Mouse (Mus musculus) cerebral cortex, adult 2 months (tissue): ENCODE data around the gene Medag.

ENCODE experiments used
- WGBS: fragments of 180-500 bp; shearing (Covaris S2); methylation state at CpG from one replicate; pipeline ENCODE4 v1.1.7; 2018; 5-methylcytosine and 5-hydroxymethylcytosine counted together

Medag gene

DNA sequence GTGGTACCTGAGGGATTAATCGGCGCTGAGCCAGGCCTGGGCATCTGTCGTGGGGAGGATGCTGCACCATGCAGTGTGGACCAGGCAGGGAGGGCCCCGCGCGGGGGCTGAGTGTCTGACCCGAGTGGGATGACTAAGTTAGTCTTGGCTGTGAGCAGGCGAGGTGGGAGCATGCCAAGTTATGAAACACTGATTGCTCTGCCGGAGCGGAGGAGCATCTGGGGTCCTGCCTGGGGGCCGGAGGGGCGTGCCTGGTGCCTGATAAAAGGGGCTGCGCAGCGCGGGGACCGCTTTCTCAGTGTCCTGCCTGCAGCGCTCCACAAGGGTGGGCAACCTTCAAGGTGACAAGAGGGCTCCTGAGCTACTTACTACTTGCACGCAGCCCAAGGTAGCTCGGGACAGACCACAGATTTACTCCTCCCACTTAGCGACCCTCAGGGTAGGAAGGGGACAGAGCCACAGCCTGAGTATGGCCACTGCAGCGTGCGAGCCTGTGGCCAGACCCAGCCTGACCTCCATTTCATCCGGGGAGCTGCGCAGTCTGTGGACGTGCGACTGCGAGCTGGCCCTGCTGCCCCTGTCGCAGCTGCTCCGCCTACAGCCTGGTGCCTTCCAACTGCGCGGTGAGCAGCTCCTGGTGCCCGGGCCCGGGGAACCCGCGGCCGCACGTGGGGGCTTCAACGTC lies at the start of gene Medag:
Gene Medag (plus strand): TSS at position 241 of the 685 bp plus-strand sequence.
- 6% methylated on average over 38 of the region's 38 CpGs for WGBS

DNA sequence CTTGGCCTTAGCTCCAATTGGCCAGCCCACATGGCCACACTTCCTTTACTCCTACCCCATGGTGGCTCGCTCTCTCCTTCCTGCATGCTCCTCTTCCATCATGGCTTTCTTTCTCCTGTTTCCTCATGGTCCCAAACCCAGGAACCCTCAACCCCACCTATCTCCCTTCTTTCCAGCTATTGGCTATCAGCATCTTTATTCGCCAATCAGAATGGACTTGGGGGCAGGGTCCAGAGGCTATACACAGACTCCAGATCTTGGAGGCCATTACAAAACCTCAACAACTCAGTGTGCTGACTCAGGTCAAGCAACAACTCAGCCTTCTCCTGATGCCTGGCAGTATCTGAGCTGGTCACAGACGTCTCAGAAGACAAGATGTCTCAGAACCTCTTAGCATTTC lies 48.9 kb upstream of the Medag start:
- WGBS = 90% methylated on average over 3 of the region's 3 CpGs

DNA sequence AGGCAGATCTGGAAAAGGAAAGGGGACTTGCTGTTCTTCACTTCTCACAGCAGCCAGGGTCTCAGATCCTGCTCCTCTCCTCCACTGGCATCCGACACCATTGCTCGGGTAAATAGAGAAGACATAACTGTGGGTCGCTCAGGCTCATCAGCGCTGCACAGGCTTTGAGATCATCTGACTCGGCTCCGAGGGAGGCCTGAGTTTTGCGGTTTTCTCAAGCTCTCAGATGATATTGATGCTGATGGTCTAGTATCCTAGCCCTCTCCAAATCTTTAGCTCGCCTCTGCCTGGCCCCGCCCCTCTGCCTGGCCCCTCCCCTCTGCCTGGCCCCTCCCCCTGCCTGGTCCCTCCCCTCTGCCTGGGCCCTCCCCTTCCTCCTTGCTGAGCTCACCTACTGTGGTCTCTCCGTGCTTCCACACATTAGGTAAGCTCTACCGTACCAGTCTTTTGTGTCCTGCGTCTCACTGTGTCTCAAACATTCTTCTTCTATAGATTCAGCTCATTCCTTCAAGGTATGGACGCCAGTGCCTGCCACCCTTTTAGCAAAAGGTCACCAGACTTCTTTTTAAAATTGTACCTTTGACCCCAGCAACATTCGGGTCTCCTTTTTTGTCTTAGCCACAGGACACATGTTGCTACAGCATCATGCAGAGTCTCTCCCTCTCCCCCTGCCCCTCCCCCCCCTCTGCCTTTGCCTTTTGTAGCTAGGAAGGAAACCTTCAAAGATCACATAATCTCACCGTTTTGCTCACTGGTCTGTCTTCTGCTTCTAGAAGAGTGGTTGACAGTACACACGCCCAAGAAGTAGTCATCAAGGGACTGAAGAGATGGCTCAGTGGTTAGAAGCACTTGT lies 47.4 kb upstream of the Medag start:
- 72% methylated on average over 16 of the region's 16 CpGs for WGBS

DNA sequence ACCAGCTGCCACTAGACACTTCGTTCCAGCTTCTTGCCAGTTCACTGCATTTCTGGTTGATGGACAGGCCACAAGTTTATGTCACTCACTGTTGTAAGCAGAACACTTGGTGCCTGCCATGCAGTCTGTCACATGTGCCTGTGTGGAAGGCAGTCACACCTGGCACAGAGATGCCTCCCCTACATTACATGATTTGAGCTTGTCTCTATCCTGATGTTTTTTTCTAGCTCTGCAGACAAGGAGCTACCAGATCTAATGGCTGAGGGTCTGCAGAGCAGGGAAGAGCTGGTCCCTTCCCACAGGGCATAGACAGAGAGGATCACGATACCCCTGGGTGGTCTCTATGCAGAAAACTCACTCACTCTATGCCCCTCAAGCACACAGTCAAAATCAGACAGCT lies 44.5 kb upstream of the Medag start:
- WGBS = 97% methylated on average over 2 of the region's 2 CpGs

DNA sequence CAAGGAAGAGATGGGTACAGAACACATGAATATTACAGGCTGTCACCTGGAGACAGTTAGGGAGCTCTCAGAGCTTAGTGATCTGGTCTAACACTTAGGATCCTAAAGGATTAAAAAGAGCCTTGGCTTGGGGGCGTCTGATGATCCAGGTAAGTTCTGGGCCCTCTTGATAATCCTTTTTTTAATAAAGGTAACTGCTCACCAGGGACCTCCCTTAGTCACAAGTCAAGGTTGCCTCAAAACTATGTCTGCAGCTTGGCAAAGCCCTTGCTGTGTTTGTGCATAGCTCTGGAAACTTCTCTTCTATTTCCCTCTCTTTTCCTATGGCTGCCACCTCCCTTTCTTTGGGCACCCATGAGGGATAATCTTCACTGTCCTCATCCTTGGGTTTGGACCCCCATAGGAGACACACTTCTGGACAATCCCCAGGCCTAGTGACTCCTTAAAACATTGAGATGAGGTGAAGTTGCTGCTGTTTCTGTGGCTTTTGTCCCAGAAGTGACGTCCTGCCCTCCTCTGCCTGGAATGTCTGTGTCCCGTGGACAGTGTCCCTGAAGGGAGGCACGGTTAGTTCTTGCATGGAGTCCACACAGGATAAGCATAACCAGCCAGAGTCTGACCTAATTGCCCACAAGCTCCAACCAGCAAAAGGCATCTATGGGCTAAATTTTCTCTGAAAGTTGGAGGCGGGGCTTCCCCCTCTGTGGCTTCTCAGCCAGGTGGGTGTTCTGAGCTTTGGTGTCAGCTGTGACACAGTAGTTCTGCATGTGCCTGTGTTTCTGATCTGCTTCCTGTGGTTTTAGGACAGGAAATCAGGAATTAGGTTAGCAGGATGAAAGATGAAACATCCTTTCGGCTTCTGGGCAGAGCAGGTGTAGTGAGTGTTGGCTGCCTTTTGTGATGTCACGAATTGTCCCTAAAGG lies 43.7 kb upstream of the Medag start:
- 78% methylated on average over 7 of the region's 7 CpGs for WGBS

DNA sequence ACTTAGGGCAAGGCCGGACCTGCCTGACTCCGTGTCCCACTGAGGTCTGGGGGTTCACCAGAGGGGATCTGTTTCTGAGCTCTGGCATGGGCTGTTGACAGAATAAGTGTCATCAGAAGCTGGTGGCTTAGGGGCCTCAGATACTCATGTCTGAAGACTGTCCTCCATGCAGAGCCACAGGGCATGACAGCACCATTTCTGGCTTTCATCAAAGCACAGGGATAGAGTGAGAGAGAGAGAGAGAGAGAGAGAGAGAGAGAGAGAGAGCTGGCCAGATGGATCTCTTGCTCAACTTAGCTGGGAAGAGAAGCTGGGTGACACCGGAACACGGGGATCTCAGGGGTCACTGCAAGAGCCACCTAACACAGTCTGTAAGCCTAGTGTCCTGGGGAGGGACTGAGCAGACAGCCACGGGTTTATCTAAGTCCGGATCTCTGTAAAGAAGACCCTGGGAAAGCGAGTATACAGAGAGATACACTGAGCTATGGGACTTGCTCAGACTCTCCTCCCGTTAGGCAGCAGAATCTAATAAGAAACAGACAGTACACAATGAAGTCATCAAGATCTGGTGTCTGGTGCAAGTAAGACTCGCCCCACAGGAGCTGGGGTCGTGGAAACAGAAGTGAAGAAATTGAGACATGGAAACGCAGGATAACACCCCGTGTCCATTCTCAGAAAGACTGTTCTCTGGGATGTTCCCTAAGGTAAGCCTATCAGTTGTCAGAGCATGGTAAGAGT lies 42.8 kb upstream of the Medag start:
- WGBS = 73% methylated on average over 12 of the region's 12 CpGs

DNA sequence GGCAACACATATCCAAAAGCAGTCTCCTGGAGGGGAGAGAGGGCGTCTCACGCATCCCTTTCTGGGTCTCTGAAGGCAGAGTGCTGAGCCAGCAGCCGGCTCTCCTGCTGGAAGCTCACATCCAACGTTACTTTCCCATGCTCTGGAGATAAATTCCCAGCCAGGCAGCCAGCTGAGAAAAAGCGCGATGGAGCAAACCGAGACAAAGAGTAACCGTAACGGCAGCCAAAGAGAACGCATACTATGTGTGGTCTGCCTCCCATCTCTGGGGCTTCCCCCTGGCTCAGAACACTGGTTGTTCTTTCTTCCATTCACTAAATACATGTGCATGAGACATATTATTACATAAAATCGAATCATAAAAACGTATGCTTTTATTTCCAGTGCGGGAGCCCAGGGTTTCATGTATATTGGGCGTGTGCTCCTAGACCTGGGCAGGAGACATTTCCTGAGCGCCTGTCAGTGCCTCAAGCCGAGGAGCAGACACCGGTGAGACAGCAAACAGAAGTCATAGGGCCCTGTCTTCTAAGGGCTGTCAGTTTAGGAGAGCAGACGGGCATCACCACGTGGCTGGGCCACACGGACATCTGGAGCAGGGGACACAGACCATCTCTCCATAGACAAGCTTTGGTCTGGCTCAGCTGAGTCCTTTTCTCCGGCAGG lies 42.0 kb upstream of the Medag start:
- WGBS = 68% methylated on average over 21 of the region's 21 CpGs

DNA sequence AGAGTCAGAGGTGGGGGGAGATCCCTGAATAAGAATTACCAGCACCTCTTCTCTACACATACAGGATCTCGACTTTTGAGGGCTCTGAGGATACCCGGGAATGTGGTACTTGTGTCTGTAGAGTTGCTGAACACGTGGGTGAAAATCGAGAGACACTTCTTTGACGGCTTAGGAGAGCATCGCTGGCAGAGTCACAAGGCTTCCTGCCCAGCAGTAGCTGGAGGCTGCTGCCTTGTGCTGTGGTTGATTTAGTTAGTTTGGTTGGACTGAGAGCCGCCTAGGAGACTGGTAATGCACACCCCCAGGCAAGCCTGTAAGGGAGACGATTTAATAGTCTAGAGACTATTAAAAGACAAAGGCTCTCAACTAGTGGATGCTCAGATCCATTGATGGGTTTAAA lies 39.5 kb upstream of the Medag start:
- 48% methylated on average over 8 of the region's 8 CpGs for WGBS

DNA sequence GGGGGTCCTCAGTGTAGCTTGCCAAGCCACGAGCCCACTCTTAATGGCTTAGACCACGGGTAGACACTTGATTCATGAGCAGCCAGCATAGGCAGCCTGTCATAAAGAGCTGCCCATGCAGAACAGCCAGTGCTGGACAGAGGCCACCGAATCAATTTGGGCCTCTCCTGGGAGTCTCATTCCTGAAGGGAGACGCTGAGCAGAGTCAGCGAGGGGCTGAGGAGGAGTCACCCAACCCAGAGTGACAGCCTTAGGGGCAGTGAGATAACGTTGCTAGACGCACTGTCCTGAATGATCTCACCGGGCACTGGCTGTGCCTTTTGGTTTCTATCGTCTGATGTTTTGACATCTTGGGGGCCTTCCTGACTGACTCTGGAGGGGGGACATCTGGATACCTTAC lies 38.3 kb upstream of the Medag start:
- 48% methylated on average over 9 of the region's 9 CpGs for WGBS

DNA sequence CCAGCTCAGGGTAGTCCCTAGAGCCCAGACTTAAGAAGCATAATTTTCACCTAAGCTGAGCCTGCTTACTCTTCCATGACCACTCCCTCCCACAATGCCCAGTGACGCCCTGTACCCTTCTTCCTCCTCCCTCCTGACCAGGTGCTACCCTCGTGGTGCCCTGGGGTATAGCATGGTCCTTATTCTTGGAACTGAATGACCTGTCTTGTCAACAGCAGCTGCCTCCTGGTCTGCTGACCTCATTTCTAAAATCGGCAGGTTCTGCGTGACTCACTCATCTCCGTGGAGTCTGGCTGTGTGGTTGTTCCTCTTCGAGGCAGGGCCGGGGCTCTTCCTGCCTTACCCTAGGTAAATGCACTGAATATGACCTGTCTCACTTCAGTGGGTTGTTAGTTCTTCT lies 37.5 kb upstream of the Medag start:
- WGBS = 38% methylated on average over 7 of the region's 7 CpGs

DNA sequence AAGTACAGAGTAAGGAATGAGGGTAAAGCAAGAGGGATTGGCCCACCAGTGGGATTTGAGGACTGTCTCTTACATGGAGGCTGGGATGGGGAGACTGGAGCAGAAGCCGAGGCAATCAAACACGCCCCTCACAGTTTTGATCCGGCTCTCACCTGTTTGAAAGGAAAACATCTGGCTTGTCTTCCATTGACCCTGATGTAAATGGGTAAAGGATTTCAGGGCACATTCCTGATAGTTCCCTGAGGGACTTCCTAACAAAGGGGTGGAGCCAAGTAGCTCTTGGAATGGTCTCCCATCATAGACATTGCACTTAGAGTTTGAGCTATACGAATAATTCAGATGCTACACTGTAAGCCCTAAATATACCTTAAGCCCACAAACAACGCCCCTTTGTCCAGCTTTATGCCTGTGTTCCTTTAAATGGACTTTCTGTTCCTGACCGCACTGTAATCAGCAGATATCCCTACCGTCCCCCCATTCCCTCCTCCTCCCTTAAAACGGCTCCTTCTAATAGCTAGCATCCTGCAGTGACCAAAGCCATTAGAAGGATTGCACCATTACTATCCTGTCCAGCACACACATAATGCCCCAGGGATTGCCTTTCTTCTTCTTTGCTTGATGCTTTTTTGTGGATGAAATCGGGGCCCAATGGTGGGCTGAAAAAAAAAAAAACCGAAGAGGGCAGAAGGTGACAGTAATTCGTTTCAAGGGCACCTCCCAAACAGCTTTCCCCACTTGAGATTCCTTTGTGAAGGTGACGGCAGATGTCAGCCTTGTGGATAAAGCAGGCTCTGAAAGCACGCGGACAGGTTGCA lies 36.3 kb upstream of the Medag start:
- WGBS = 47% methylated on average over 14 of the region's 14 CpGs

DNA sequence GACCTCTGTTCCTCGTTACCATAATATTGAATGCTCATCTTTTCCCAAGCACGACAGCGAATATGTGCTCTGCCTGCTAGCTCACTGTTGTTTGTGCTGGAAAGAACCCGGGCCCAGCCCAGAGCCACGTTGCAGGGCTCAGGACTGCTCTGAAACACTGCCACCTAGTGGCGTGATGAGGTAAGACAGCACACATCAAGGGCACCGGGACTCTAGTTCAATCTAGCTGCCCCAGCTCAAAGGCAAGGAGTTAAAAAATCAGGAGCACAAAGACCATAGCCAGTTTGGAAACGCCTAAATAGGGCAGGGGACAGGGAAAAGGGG lies 35.7 kb upstream of the Medag start:
- 0% methylated on average over 8 of the region's 8 CpGs for WGBS

DNA sequence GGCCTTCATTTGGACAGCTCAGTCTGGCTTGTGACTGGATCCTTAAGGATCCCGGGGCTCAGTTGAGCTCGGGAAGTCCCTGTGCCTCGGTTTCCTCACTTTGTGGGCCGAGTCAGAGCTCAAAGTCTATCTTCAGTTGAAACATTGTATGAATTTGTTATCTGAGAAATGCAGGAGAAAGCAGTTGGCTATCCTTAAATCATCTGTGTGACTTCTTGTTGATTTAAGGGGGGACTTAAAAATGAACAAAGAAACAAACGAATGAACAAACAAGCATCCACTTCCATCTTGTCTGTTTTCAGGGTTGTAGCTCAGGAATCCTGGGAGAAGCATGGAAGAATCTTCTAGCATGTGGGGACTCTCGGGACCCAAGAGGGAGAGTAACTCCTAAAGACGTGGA lies 35.2 kb upstream of the Medag start:
- 83% methylated on average over 7 of the region's 7 CpGs for WGBS

DNA sequence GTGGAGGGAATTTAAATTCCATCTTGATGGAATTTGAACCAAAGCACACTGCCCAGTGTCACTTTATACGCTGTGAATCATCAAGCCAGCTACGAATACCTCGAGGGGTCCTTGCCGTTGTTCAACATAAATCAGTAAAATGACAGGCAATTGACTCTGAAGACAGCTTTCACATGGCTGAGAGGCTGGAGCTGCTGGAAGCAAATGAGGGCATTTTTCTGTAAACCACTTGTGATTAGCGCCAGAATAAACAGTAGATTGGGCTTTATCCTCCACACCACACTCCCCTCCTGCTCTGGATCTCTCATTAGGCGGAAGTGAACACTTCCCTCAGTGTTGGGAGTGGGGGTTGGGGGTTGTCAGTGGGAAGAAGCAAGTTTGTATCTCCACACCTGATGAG lies 34.3 kb upstream of the Medag start:
- 60% methylated on average over 6 of the region's 6 CpGs for WGBS

DNA sequence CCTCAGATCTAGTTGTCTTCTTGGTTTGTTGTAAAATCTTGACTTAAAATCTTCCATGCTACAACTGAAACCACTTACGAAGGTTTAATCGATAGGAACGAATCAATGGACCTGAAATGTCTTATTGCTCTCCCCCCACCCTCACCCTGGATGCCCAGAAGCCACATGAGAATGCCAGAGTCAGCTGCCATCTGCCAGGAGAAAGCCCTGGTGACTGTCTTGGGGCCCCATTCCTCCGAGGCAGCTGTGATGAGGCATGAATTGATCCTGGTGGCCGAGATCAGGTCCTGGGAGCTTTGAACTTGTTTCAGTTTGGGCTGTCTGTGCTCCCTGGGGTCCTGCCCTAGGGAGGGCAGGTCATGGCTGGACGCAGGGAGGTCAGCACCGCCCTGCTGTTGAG lies 33.0 kb upstream of the Medag start:
- 86% methylated on average over 7 of the region's 7 CpGs for WGBS

DNA sequence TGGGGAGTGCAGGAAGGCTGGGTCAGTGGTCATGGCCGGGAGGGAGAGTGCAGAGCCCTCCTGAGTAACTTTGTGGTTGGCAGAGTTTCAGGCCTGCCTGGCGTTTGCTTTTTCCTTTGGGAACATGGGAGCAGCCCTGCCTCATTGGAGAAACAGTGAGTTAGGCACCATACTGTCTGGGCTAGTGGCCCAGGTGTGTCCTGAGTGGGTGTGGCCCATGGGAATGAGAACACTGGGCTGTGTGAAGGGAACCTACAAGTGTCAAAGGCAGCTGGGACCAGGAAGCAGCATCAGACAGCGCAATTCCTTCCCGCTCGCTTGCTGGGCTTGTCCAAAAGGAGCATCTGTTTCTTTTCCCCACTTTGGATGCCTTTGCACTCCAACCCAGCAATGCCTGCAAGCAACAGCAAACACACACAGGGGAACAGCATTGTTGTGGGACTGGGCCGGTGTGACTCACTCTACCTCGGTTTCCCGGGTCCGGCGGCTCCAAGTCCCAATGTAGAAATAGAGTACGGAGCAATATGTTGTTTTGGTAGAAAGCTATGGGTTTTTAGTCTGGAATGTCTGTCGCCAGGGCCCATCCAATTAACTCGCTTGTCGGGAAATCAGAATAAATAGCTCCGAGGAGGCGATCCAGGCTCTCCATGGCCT lies 32.3 kb upstream of the Medag start:
- WGBS = 58% methylated on average over 16 of the region's 16 CpGs

DNA sequence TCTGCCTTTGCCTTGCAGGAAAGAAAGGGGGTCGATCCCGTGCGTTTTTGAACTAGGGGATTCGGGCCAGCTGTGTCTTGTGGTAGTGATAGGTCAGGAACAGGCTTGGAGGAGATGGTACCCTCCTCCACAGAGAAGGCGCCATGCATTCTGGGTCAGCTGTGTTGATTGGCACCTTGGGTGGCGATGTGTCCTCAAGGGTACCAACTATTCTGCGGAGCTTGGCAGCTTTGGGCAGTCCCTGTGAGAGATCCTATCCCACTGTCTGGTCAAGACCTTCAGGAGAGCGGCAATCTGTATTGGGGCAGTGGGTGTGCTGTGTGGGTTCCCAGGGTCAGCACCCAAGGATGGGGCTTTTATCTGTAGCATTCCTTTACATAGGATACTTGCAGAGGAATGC lies 31.7 kb upstream of the Medag start:
- WGBS = 70% methylated on average over 8 of the region's 8 CpGs

DNA sequence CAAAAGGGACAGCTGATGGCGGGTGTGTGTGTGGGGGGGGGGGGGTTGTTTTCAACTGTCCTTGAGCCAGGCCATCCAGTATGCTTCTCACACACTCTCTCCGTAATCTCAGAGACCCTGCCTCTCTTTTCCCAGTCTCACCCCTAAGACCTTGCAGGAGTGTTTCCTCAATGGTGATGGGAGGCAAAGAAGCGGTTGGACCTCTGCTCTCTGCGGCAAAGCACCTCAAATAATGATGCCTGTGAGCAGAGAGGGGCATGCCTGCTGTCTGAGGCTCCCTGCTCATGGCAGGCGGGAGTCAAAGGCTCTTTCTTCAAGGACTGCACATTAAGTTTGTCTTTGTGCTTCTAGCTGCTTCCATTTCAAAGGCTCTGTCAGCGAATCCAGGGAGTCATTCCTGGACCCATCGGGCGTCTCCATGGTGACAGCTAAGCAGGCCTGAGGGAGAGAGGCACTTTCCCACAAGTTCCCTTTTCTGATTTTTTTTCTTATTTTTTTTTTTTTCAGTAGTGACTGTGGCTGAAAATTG lies 31.1 kb upstream of the Medag start:
- WGBS = 29% methylated on average over 8 of the region's 8 CpGs

DNA sequence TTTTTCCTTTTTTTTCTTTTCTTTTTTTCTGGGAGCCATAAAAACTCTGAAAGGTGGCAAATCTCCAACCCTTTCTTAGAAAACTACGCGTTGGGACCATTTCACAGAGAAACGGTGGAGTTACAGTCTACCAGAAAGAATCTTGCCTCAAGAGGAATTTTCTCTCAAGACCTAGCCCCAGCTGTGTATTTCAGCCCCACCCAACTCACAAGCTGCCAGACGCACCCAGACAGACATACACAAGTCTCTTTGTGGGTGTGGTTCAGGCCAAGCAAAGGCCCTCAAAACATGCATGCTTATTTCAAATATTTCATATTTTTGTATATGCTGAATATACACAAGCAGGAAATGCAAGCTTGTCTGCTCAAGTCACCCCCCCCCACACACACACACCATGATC lies 29.6 kb upstream of the Medag start:
- 49% methylated on average over 4 of the region's 4 CpGs for WGBS

DNA sequence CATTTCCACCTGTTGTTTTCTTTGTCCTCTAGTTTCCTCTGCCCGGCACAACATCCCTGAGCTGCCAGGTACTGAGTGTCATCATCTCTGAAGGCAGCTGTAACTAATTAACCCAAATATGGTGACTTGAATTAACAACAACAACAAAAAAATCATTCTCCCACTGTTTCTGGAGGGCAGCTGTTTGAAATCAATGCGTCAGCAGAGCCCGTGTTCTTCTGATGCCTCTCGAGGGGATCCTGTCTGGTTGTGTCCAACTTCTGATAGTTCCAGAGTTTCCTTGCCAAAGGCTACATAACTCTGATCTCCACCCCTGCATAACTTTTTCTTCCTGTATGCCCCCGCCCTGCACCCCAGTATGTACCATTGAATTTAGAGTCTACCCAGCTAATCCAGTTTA lies 28.9 kb upstream of the Medag start:
- WGBS = 85% methylated on average over 5 of the region's 5 CpGs
